Mouse (Mus musculus): ENCODE data around the gene Fxr1. TPM values are rescaled to one million over a fixed set of nuclear protein-coding genes. Genes with fewer than 3 reads are reported as not detected.
"Not testable (repeated sequence)": the region's sequence is repeated elsewhere in the genome, so short reads cannot be mapped to it uniquely, and the experiment has no call there.

Fxr1 gene
- polyA plus RNA-seq, 1 experiment from 2014 or later = 70.5 TPM

GRCm38 (mm10) chr3:34008191-34008590 lies 11.6 kb upstream of the Fxr1 start:
- peak; percentile 80 for DNase-seq (ENCODE audit: low spot score)
- H3K36me3 ChIP-seq = no peaks in the 10 kb centered on the region
- peaks cover 18% of the 10 kb centered on the region for H3K4me1 ChIP-seq
- H3K27me3 ChIP-seq (ENCODE audit: insufficient read depth, poor library complexity, severe bottlenecking) = no peaks in the 10 kb centered on the region
- 50% methylated on average over 6 of the region's 6 CpGs for WGBS
- H3K27ac ChIP-seq = no peak overlapping the region
- no peak overlapping the region for H3K4me3 ChIP-seq
- no peaks in the 10 kb centered on the region for H3K9me3 ChIP-seq

GRCm38 (mm10) chr3:34020382-34021258 lies 877 bp downstream of the Fxr1 start:
- peaks cover 13% of the 10 kb centered on the region for H3K4me1 ChIP-seq
- under 1% methylated on average over 69 of the region's 70 CpGs for WGBS
- H3K36me3 ChIP-seq = 0 out of 2 replicates have a peak, but pooled peaks cover 2% of the 10 kb centered on the region
- H3K9me3 ChIP-seq = no peaks in the 10 kb centered on the region
- H3K27ac ChIP-seq = peak overlapping the region; percentile 100
- peak overlapping the region; percentile 91 for H3K4me3 ChIP-seq
- no peaks in the 10 kb centered on the region for H3K27me3 ChIP-seq (ENCODE audit: insufficient read depth, poor library complexity, severe bottlenecking)
- no peak for DNase-seq (ENCODE audit: low spot score)

- peaks cover 13% of the 10 kb centered on the region for H3K4me1 ChIP-seq
- H3K27ac ChIP-seq = peak overlapping the region; percentile 100; the same call in 1 of the 2 replicates
- H3K36me3 ChIP-seq = 0 out of 2 replicates have a peak, but pooled peaks cover 2% of the 10 kb centered on the region
- no peak for DNase-seq (ENCODE audit: low spot score)
- no peaks in the 10 kb centered on the region for H3K27me3 ChIP-seq (ENCODE audit: insufficient read depth, poor library complexity, severe bottlenecking)
- 56% methylated on average over 4 of the region's 4 CpGs for WGBS
- no peaks in the 10 kb centered on the region for H3K9me3 ChIP-seq
- H3K4me3 ChIP-seq = peak overlapping the region; percentile 91
Measured at GRCm38 (mm10) chr3:34021259-34021828, 1.6 kb downstream of the Fxr1 start.

- Histone ChIP-seq H3K36me3 (0 out of 2 replicates have a peak, but pooled peaks cover 5% of the 10 kb centered on the region), H3K4me1 (peaks cover 2% of the 10 kb centered on the region; the same call in 1 of the 2 replicates), H3K9me3 (no peaks in the 10 kb centered on the region), H3K27me3 (ENCODE audit: insufficient read depth, poor library complexity, severe bottlenecking) (no peaks in the 10 kb centered on the region), H3K27ac (no peak overlapping the region), H3K4me3 (no peak overlapping the region)
- no peak for DNase-seq (ENCODE audit: low spot score)
Measured at GRCm38 (mm10) chr3:34028935-34029334, 9.2 kb downstream of the Fxr1 start.

- H3K36me3 ChIP-seq = 0 out of 2 replicates have a peak, but pooled peaks cover 3% of the 10 kb centered on the region
- H3K4me1 ChIP-seq = peaks cover 4% of the 10 kb centered on the region; the same call in 1 of the 2 replicates
- H3K27ac ChIP-seq = no peak overlapping the region
- no peaks in the 10 kb centered on the region for H3K27me3 ChIP-seq (ENCODE audit: insufficient read depth, poor library complexity, severe bottlenecking)
- 68% methylated on average over 3 of the region's 3 CpGs for WGBS
- H3K4me3 ChIP-seq = no peak overlapping the region
- H3K9me3 ChIP-seq = no peaks in the 10 kb centered on the region
- no peak for DNase-seq (ENCODE audit: low spot score)
Measured at GRCm38 (mm10) chr3:34030601-34031000, 10.9 kb downstream of the Fxr1 start.

- DNase-seq (ENCODE audit: low spot score) = no peak
- Histone ChIP-seq H3K4me3 (no peak overlapping the region), H3K36me3 (0 out of 2 replicates have a peak, but pooled peaks cover 3% of the 10 kb centered on the region), H3K9me3 (no peaks in the 10 kb centered on the region), H3K27me3 (ENCODE audit: insufficient read depth, poor library complexity, severe bottlenecking) (no peaks in the 10 kb centered on the region), H3K4me1 (peaks cover 15% of the 10 kb centered on the region), H3K27ac (no peak overlapping the region)
- WGBS = 78% methylated on average over 3 of the region's 3 CpGs
Measured at GRCm38 (mm10) chr3:34033720-34034364, 14.1 kb downstream of the Fxr1 start.

GRCm38 (mm10) chr3:34034803-34035202 lies 15.1 kb downstream of the Fxr1 start:
- Histone ChIP-seq H3K4me3 (no peak overlapping the region), H3K27me3 (ENCODE audit: insufficient read depth, poor library complexity, severe bottlenecking) (no peaks in the 10 kb centered on the region), H3K36me3 (0 out of 2 replicates have a peak, but pooled peaks cover 3% of the 10 kb centered on the region), H3K27ac (no peak overlapping the region), H3K4me1 (peaks cover 15% of the 10 kb centered on the region), H3K9me3 (no peaks in the 10 kb centered on the region)
- WGBS = 74% methylated on average over 1 of the region's 1 CpGs
- DNase-seq (ENCODE audit: low spot score) = no peak

- 84% methylated on average over 3 of the region's 3 CpGs for WGBS
- Histone ChIP-seq H3K9me3 (no peaks in the 10 kb centered on the region), H3K27me3 (ENCODE audit: insufficient read depth, poor library complexity, severe bottlenecking) (no peaks in the 10 kb centered on the region), H3K4me1 (peaks cover 15% of the 10 kb centered on the region), H3K36me3 (no peaks in the 10 kb centered on the region), H3K4me3 (no peak overlapping the region), H3K27ac (no peak overlapping the region)
- no peak for DNase-seq (ENCODE audit: low spot score)
Measured at GRCm38 (mm10) chr3:34035706-34036105, 16.0 kb downstream of the Fxr1 start.

- 94% methylated on average over 4 of the region's 4 CpGs for WGBS
- DNase-seq (ENCODE audit: low spot score) = no peak
Measured at GRCm38 (mm10) chr3:34041990-34042389, 22.2 kb downstream of the Fxr1 start.

GRCm38 (mm10) chr3:34062352-34062751 lies 42.6 kb downstream of the Fxr1 start:
- Histone ChIP-seq H3K4me3 (no peak overlapping the region), H3K27me3 (ENCODE audit: insufficient read depth, poor library complexity, severe bottlenecking) (no peaks in the 10 kb centered on the region), H3K4me1 (no peaks in the 10 kb centered on the region), H3K9me3 (no peaks in the 10 kb centered on the region), H3K36me3 (peaks cover 63% of the 10 kb centered on the region), H3K27ac (no peak overlapping the region)
- WGBS = 96% methylated on average over 2 of the region's 2 CpGs
- DNase-seq (ENCODE audit: low spot score) = no peak

More at GRCm38 (mm10) chr3:34041990-34042389, 22.2 kb downstream of the Fxr1 start:
- Histone ChIP-seq H3K4me3 (no peak overlapping the region), H3K27me3 (ENCODE audit: insufficient read depth, poor library complexity, severe bottlenecking) (no peaks in the 10 kb centered on the region), H3K4me1 (peaks cover 7% of the 10 kb centered on the region), H3K36me3 (peaks cover 30% of the 10 kb centered on the region), H3K27ac (no peak overlapping the region), H3K9me3 (no peaks in the 10 kb centered on the region)

GRCm38 (mm10) chr3:34068943-34069342 lies 49.2 kb downstream of the Fxr1 start:
- H3K27me3 ChIP-seq (ENCODE audit: insufficient read depth, poor library complexity, severe bottlenecking) = not testable (repeated sequence)
- peaks cover 48% of the 10 kb centered on the region for H3K36me3 ChIP-seq

GRCm38 (mm10) chr3:34072726-34073125 lies 53.0 kb downstream of the Fxr1 start:
- Histone ChIP-seq H3K4me3 (no peak overlapping the region), H3K4me1 (peaks cover 4% of the 10 kb centered on the region; the same call in 1 of the 2 replicates), H3K27ac (no peak overlapping the region), H3K36me3 (peaks cover 45% of the 10 kb centered on the region), H3K9me3 (no peaks in the 10 kb centered on the region), H3K27me3 (ENCODE audit: insufficient read depth, poor library complexity, severe bottlenecking) (no peaks in the 10 kb centered on the region)
- DNase-seq (ENCODE audit: low spot score) = no peak
- 92% methylated on average over 6 of the region's 6 CpGs for WGBS

More at GRCm38 (mm10) chr3:34068943-34069342, 49.2 kb downstream of the Fxr1 start:
- H3K27ac ChIP-seq; H3K4me1 ChIP-seq; H3K9me3 ChIP-seq; H3K4me3 ChIP-seq; DNase-seq (ENCODE audit: low spot score): not testable (repeated sequence)
- 92% methylated on average over 7 of the region's 7 CpGs for WGBS

Measured in heart, embryonic 10.5 days (tissue).